Mouse (Mus musculus): ENCODE data around the gene Pdia6. TPM values are rescaled to one million over a fixed set of nuclear protein-coding genes. Genes with fewer than 3 reads are reported as not detected.
A peak's percentile ranks its signal among the peaks of the same experiment; 100 is the strongest.

Pdia6 gene
- 235 and 283 TPM in 2 replicates for polyA plus RNA-seq (2015; fragmentation: Nextera tagmentation; extraction: Ambion mirVana)

DNA sequence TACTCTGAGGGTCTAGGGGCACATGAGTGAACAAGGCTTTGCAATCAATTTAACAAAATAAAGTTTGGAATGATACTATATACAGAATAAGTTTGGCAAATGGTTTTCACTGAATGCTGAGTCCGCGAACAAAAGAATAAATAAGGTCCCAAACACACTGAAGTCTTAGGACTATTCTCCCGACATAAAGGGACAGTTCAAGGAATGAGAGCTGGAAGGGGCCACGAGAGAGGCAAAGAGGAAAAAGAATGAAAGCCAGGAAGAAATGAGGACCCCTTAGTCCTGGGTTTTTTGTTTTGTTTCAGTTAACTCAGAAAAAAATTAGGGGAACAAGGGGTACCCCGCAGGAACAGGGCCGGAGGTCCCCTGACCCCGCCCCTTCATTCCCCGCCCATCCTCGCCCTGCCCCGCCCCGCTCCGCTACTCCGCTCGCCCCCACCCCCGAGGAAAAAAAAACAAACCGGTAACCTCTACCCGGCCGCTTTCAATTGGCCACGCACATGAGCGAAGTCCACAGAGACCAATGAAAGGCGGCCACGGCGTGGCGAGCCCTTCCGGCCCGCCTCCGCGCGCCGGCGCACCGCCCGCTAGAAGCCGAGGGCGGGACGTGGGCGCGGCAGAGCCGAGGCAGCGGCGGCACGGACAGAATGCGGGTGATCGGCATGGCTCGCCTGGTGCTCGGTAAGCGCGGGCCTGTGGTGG is at the start of gene Pdia6:
TSS of gene Pdia6 (plus strand) at position 575 of the 702 bp plus-strand sequence.
- ATAC-seq (ENCODE audit: low read depth) = peak; percentile 99
- WGBS (ENCODE audit: insufficient replicate concordance) = 2% methylated on average over 48 of the region's 48 CpGs

DNA sequence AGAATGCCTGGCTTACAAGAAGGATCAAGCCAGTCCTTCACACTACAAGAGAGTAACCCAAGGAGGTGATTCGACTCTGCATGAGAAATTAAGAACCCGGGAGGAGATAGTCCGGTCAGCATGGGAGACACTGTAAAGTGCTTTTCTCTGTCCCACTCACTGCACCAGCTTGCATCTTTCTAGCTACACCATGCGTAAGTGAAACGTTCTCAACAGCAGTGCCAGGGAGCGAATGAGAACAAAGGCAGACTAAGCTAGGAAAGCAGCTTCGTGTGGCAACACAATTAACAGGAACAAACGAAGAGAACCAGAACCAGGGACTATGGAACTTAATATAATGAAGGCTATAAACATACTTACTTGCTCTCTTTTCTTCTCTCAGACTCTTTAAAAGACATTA is 48.0 kb upstream of the Pdia6 start:
- Histone ChIP-seq H3K4me2 (no peak overlapping the region), H3K27ac (no peak overlapping the region), H3K36me3 (no peaks in the 10 kb centered on the region), H3K27me3 (no peaks in the 10 kb centered on the region), H3K4me1 (replicated peaks) (no peaks in the 10 kb centered on the region), H3K9me3 (replicated peaks) (no peaks in the 10 kb centered on the region), H3K4me3 (replicated peaks) (no peak overlapping the region), H3K9ac (no peak overlapping the region)
- no peak for DNase-seq
- ATAC-seq (ENCODE audit: low read depth) = no peak
- WGBS (ENCODE audit: insufficient replicate concordance) = 57% methylated on average over 8 of the region's 8 CpGs

More for the DNA sequence above, at the start of gene Pdia6:
- Histone ChIP-seq H3K4me1 (replicated peaks) (peaks cover 32% of the 10 kb centered on the region), H3K27ac (peak within 1 kb of the TSS; percentile 79), H3K4me2 (peak within 1 kb of the TSS; percentile 87), H3K27me3 (no peaks in the 10 kb centered on the region), H3K9ac (peak within 1 kb of the TSS; percentile 89), H3K36me3 (peaks cover 12% of the 10 kb centered on the region), H3K4me3 (replicated peaks) (peak within 1 kb of the TSS; percentile 85), H3K9me3 (replicated peaks) (no peaks in the 10 kb centered on the region)
- DNase-seq = peak; percentile 86

- no peaks in the 10 kb centered on the region for H3K4me1 ChIP-seq (replicated peaks)
- WGBS (ENCODE audit: insufficient replicate concordance) = 31% methylated on average over 4 of the region's 4 CpGs
- no peak for ATAC-seq (ENCODE audit: low read depth)
- H3K4me3 ChIP-seq (replicated peaks) = no peak overlapping the region
- H3K36me3 ChIP-seq = no peaks in the 10 kb centered on the region
- no peak for DNase-seq
- no peak overlapping the region for H3K4me2 ChIP-seq
- no peaks in the 10 kb centered on the region for H3K9me3 ChIP-seq (replicated peaks)
- H3K27ac ChIP-seq = no peak overlapping the region
- H3K9ac ChIP-seq = no peak overlapping the region
- no peaks in the 10 kb centered on the region for H3K27me3 ChIP-seq
These were observed 47.2 kb upstream of the Pdia6 start for GRCm38 (mm10) chr12:17219107-17219506.

DNA sequence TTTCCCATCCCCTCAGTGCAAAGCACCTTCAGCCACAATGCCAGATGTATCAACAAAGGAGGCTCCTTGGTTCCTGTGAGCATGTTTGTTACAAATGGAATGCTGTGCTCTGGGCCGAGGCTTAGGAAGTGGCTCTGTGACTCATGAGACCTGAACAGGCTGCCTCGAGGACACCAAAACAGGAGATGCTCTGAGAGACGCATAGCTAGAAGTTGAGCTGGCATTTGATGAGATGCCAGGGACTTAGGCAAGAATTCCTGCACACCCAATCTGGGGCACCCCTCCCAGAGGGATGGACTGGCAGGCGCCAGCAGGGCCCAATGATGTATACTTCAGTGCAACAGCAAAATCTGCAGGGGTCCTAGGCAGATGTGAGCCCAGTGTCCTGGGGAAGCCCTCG is 45.7 kb upstream of the Pdia6 start:
- Histone ChIP-seq H3K4me1 (replicated peaks) (no peaks in the 10 kb centered on the region), H3K27me3 (no peaks in the 10 kb centered on the region), H3K27ac (no peak overlapping the region), H3K4me2 (no peak overlapping the region), H3K36me3 (no peaks in the 10 kb centered on the region), H3K9ac (no peak overlapping the region), H3K4me3 (replicated peaks) (no peak overlapping the region), H3K9me3 (replicated peaks) (no peaks in the 10 kb centered on the region)
- DNase-seq (no peak), ATAC-seq (ENCODE audit: low read depth) (no peak)
- WGBS (ENCODE audit: insufficient replicate concordance) = 53% methylated on average over 5 of the region's 5 CpGs

- Histone ChIP-seq H3K9ac (no peak overlapping the region), H3K9me3 (replicated peaks) (no peaks in the 10 kb centered on the region), H3K4me3 (replicated peaks) (no peak overlapping the region), H3K36me3 (no peaks in the 10 kb centered on the region), H3K4me2 (no peak overlapping the region), H3K27me3 (no peaks in the 10 kb centered on the region), H3K27ac (no peak overlapping the region), H3K4me1 (replicated peaks) (no peaks in the 10 kb centered on the region)
- no peak for DNase-seq
- no peak for ATAC-seq (ENCODE audit: low read depth)
- WGBS (ENCODE audit: insufficient replicate concordance) = 34% methylated on average over 5 of the region's 5 CpGs
These were observed 44.4 kb upstream of the Pdia6 start for GRCm38 (mm10) chr12:17221891-17222428.

DNA sequence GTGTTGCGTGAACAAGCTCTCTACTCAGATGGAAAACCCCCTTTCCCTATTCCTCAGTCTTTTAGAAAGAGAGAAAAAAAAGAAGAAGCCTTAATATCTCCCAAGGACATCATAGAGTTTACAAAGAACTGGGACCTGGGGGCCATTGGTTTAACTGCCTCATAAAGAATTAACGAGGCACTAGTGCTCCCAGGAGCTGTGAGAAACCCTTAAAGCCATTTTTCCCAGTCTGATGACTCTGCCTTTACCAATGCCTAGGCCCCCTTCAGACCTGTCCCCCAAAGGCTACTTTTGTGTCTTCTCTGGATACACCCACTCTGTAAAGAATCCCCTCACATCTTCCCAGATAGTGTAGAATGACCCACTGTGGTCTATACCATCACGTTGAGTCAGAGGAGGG is 43.3 kb upstream of the Pdia6 start:
- H3K36me3 ChIP-seq = no peaks in the 10 kb centered on the region
- ATAC-seq (ENCODE audit: low read depth) (no peak), DNase-seq (no peak)
- H3K27ac ChIP-seq = no peak overlapping the region
- WGBS (ENCODE audit: insufficient replicate concordance) = 43% methylated on average over 3 of the region's 3 CpGs
- no peak overlapping the region for H3K4me3 ChIP-seq (replicated peaks)
- H3K9ac ChIP-seq = no peak overlapping the region
- no peaks in the 10 kb centered on the region for H3K4me1 ChIP-seq (replicated peaks)
- H3K4me2 ChIP-seq = no peak overlapping the region
- H3K27me3 ChIP-seq = no peaks in the 10 kb centered on the region
- H3K9me3 ChIP-seq (replicated peaks) = no peaks in the 10 kb centered on the region

- DNase-seq (no peak), ATAC-seq (ENCODE audit: low read depth) (no peak)
- Histone ChIP-seq H3K4me1 (replicated peaks) (no peaks in the 10 kb centered on the region), H3K27me3 (no peaks in the 10 kb centered on the region), H3K27ac (no peak overlapping the region), H3K9ac (no peak overlapping the region), H3K9me3 (replicated peaks) (no peaks in the 10 kb centered on the region), H3K36me3 (no peaks in the 10 kb centered on the region), H3K4me3 (replicated peaks) (no peak overlapping the region), H3K4me2 (no peak overlapping the region)
- 68% methylated on average over 5 of the region's 5 CpGs for WGBS (ENCODE audit: insufficient replicate concordance)
These were observed 41.3 kb upstream of the Pdia6 start for GRCm38 (mm10) chr12:17225012-17225411.

GRCm38 (mm10) chr12:17227903-17228302 is 38.4 kb upstream of the Pdia6 start:
- 54% methylated on average over 4 of the region's 4 CpGs for WGBS (ENCODE audit: insufficient replicate concordance)
- H3K27ac ChIP-seq = no peak overlapping the region
- ATAC-seq (ENCODE audit: low read depth) (no peak), DNase-seq (no peak)
- no peaks in the 10 kb centered on the region for H3K4me1 ChIP-seq (replicated peaks)
- no peaks in the 10 kb centered on the region for H3K36me3 ChIP-seq
- no peak overlapping the region for H3K9ac ChIP-seq
- H3K27me3 ChIP-seq = no peaks in the 10 kb centered on the region
- no peak overlapping the region for H3K4me3 ChIP-seq (replicated peaks)
- H3K9me3 ChIP-seq (replicated peaks) = no peaks in the 10 kb centered on the region
- no peak overlapping the region for H3K4me2 ChIP-seq

DNA sequence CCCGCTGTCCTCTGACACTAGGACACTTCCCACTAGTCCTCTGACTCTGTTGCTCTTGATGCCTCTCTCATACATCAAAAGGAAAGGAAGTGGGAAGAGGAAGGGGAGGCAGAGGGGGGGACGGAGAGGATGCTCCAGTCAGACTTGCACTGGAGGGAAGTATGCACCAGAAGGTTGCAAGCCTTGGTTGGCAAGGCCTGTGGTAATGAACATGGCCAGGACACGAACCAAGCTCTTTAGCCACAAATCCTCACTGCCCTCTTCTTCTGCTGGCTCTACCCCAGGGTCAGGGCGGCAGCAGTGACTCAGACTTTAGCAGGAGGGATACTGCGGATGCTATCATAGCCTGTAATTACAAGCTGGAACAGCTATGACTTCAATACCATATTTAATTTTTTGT is 35.8 kb upstream of the Pdia6 start:
- Histone ChIP-seq H3K4me1 (replicated peaks) (no peaks in the 10 kb centered on the region), H3K4me3 (replicated peaks) (no peak overlapping the region), H3K36me3 (no peaks in the 10 kb centered on the region), H3K9ac (no peak overlapping the region), H3K9me3 (replicated peaks) (no peaks in the 10 kb centered on the region), H3K4me2 (no peak overlapping the region), H3K27ac (no peak overlapping the region), H3K27me3 (no peaks in the 10 kb centered on the region)
- DNase-seq (no peak), ATAC-seq (ENCODE audit: low read depth) (no peak)
- WGBS (ENCODE audit: insufficient replicate concordance) = 50% methylated on average over 5 of the region's 5 CpGs

- Histone ChIP-seq H3K4me1 (replicated peaks) (no peaks in the 10 kb centered on the region), H3K9ac (no peak overlapping the region), H3K27ac (no peak overlapping the region), H3K9me3 (replicated peaks) (no peaks in the 10 kb centered on the region), H3K4me3 (replicated peaks) (no peak overlapping the region), H3K27me3 (no peaks in the 10 kb centered on the region), H3K36me3 (no peaks in the 10 kb centered on the region), H3K4me2 (no peak overlapping the region)
- DNase-seq (no peak), ATAC-seq (ENCODE audit: low read depth) (no peak)
- WGBS (ENCODE audit: insufficient replicate concordance) = 80% methylated on average over 14 of the region's 14 CpGs
These were observed 34.8 kb upstream of the Pdia6 start for GRCm38 (mm10) chr12:17231513-17231912.

GRCm38 (mm10) chr12:17235535-17236313 is 30.6 kb upstream of the Pdia6 start:
- no peak for DNase-seq
- H3K4me2 ChIP-seq = no peak overlapping the region
- no peaks in the 10 kb centered on the region for H3K36me3 ChIP-seq
- H3K9me3 ChIP-seq (replicated peaks) = no peaks in the 10 kb centered on the region
- 50% methylated on average over 11 of the region's 11 CpGs for WGBS (ENCODE audit: insufficient replicate concordance)
- H3K27me3 ChIP-seq = no peaks in the 10 kb centered on the region
- ATAC-seq (ENCODE audit: low read depth) = no peak
- H3K27ac ChIP-seq = no peak overlapping the region
- H3K4me1 ChIP-seq (replicated peaks) = no peaks in the 10 kb centered on the region
- no peak overlapping the region for H3K9ac ChIP-seq
- H3K4me3 ChIP-seq (replicated peaks) = no peak overlapping the region

Data from liver, embryonic 13.5 days (tissue).